Mouse (Mus musculus) liver, embryonic 15.5 days (tissue): Measurements from ENCODE around the gene Teddm3. TPM values are rescaled to one million over a fixed set of nuclear protein-coding genes. Genes with fewer than 3 reads are reported as not detected.
"Not testable (repeated sequence)": the region's sequence is repeated elsewhere in the genome, so short reads cannot be mapped to it uniquely, and the experiment has no call there.

Experiments used
- ATAC-seq: fragments of 200-750 bp; cut with Nextera tagmentation; 2 replicates; pipeline ENCODE4 v1.8.0; 2017; ENCODE audit warnings: moderate number of reproducible peaks, mild to moderate bottlenecking, moderate library complexity; ENCODE audit not compliant: insufficient read depth
- H3K27ac ChIP-seq: fragments of 300-500 bp; sonication (generic); replicated peaks from 2 replicates; pipeline ENCODE4 v1.5.1; 2015; ENCODE audit warnings: mild to moderate bottlenecking, inconsistent platforms
- H3K27me3 ChIP-seq: fragments of 300-500 bp; sonication (generic); 2 replicates; pipeline ENCODE4 v1.6.1; 2015; ENCODE audit warnings: mild to moderate bottlenecking, inconsistent platforms
- H3K36me3 ChIP-seq: fragments of 300-500 bp; sonication (generic); replicated peaks from 2 replicates; pipeline ENCODE4 v1.6.1; 2015; ENCODE audit warnings: moderate library complexity, mild to moderate bottlenecking, inconsistent platforms
- H3K4me1 ChIP-seq: fragments of 300-500 bp; sonication (generic); replicated peaks from 2 replicates; pipeline ENCODE4 v1.6.1; 2015; ENCODE audit warnings: inconsistent platforms
- H3K4me2 ChIP-seq: fragments of 300-500 bp; sonication (generic); 2 replicates; pipeline ENCODE4 v1.6.1; 2015; ENCODE audit warnings: moderate library complexity, mild to moderate bottlenecking, inconsistent platforms
- H3K4me3 ChIP-seq: fragments of 300-500 bp; sonication (generic); replicated peaks from 2 replicates; pipeline ENCODE4 v1.5.1; 2015; ENCODE audit warnings: mild to moderate bottlenecking, inconsistent platforms
- H3K9ac ChIP-seq: fragments of 300-500 bp; sonication (generic); 2 replicates; pipeline ENCODE4 v1.6.1; 2015; ENCODE audit warnings: moderate library complexity, mild to moderate bottlenecking, inconsistent platforms
- H3K9me3 ChIP-seq: fragments of 300-500 bp; sonication (generic); replicated peaks from 2 replicates; pipeline ENCODE4 v1.6.1; 2016; ENCODE audit warnings: inconsistent platforms
- WGBS: fragments of 180-500 bp; shearing (Covaris S2); methylation state at CpG from one replicate; pipeline ENCODE4 v1.1.7; 2015; ENCODE audit warnings: mixed read lengths; ENCODE audit not compliant: insufficient replicate concordance; 5-methylcytosine and 5-hydroxymethylcytosine counted together
- polyA plus RNA-seq: library from polyadenylated mRNA; unstranded; fragments of >200 nt; fragmentation: Nextera tagmentation; extraction: Ambion mirVana; gene quantifications from 2 replicates; pipeline ENCODE4 v1.2.1, GENCODE M21; 2015

Gene Teddm3
- polyA plus RNA-seq, 1 experiment from 2014 or later, result not detected

DNA sequence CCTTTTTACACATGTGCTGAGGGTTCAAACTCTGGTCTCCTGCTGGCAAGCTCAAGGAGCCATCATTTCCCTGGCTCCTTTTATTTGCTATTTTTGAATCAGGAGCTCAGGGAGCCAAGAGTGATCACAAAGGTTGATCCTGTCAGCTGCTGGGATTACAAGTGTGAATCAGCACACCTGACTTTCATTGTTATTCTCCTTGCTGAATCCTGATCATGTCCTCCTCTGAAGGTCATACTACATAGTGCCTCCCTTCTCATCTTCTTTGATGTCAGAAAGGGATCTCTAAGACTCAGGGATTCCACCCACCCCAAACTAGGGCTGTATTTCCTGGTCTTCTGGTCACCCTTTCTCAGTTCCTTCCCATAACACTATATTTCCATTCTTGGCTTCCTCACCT lies 3.9 kb downstream of the Teddm3 start:
- Histone ChIP-seq H3K9ac (no peak overlapping the region), H3K4me2 (no peak overlapping the region), H3K27me3 (0 out of 2 replicates have a peak, but pooled peaks cover 3% of the 10 kb centered on the region), H3K27ac (no peak overlapping the region), H3K4me3 (no peak overlapping the region), H3K9me3 (no peaks in the 10 kb centered on the region), H3K36me3 (no peaks in the 10 kb centered on the region), H3K4me1 (no peaks in the 10 kb centered on the region)
- no peak for ATAC-seq

GRCm38 (mm10) chr16:21148451-21148850 lies 5.3 kb downstream of the Teddm3 start:
- not testable (repeated sequence) for H3K9me3 ChIP-seq, ATAC-seq, H3K36me3 ChIP-seq, H3K27ac ChIP-seq, H3K27me3 ChIP-seq, H3K4me3 ChIP-seq, H3K9ac ChIP-seq, H3K4me1 ChIP-seq, H3K4me2 ChIP-seq
- 68% methylated on average over 1 of the region's 1 CpGs for WGBS

GRCm38 (mm10) chr16:21136312-21137083 lies 17.3 kb downstream of the Teddm3 start:
- ATAC-seq, result no peak
- Histone ChIP-seq H3K27me3 (no peaks in the 10 kb centered on the region), H3K4me1 (no peaks in the 10 kb centered on the region), H3K27ac (no peak overlapping the region), H3K4me3 (no peak overlapping the region), H3K36me3 (no peaks in the 10 kb centered on the region), H3K4me2 (no peak overlapping the region), H3K9me3 (no peaks in the 10 kb centered on the region), H3K9ac (no peak overlapping the region)
- WGBS, result 25% methylated on average over 1 of the region's 1 CpGs

- 61% methylated on average over 3 of the region's 3 CpGs for WGBS
- ATAC-seq, result not testable (repeated sequence)
These were observed 26.1 kb downstream of the Teddm3 start for GRCm38 (mm10) chr16:21127666-21128065.

GRCm38 (mm10) chr16:21122776-21123175 lies 31.0 kb downstream of the Teddm3 start:
- not testable (repeated sequence) for H3K36me3 ChIP-seq, H3K27ac ChIP-seq, H3K9ac ChIP-seq, H3K4me1 ChIP-seq, H3K4me2 ChIP-seq, ATAC-seq, H3K27me3 ChIP-seq, H3K4me3 ChIP-seq, H3K9me3 ChIP-seq
- WGBS, result 45% methylated on average over 2 of the region's 2 CpGs

More at GRCm38 (mm10) chr16:21127666-21128065, 26.1 kb downstream of the Teddm3 start:
- H3K27ac ChIP-seq, H3K4me2 ChIP-seq, H3K36me3 ChIP-seq, H3K9me3 ChIP-seq, H3K4me3 ChIP-seq, H3K4me1 ChIP-seq, H3K9ac ChIP-seq, H3K27me3 ChIP-seq: not testable (repeated sequence)

GRCm38 (mm10) chr16:21116078-21116477 lies 37.7 kb downstream of the Teddm3 start:
- no peaks in the 10 kb centered on the region for H3K9me3 ChIP-seq
- H3K4me3 ChIP-seq, result no peak overlapping the region
- H3K36me3 ChIP-seq, result no peaks in the 10 kb centered on the region
- H3K4me2 ChIP-seq, result no peak overlapping the region
- 65% methylated on average over 5 of the region's 5 CpGs for WGBS
- no peaks in the 10 kb centered on the region for H3K27me3 ChIP-seq
- no peaks in the 10 kb centered on the region for H3K4me1 ChIP-seq
- ATAC-seq, result no peak
- H3K9ac ChIP-seq, result no peak overlapping the region
- no peak overlapping the region for H3K27ac ChIP-seq

DNA sequence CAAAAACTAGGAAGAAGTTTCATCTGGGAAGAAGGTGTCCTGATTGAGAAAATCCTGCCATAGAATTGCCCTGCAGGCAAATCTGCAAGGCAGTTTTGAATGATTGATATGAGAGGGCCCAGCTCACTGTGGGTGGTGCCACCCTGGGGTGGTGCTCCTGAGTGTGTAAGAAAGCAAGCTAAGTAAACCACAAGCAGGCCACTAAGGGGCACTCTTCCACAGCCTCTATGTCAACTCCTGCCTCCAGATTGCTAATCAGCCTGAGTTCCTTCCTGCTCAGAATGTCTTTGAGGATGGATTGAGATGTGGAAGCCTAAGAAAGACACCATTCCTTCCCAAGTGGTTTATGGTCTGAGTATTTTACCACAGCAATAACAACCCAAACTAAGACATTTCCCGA lies 44.3 kb downstream of the Teddm3 start:
- Histone ChIP-seq H3K9me3 (no peaks in the 10 kb centered on the region), H3K4me1 (no peaks in the 10 kb centered on the region), H3K4me2 (no peak overlapping the region), H3K27me3 (no peaks in the 10 kb centered on the region), H3K36me3 (no peaks in the 10 kb centered on the region), H3K4me3 (no peak overlapping the region), H3K27ac (no peak overlapping the region), H3K9ac (no peak overlapping the region)
- WGBS, result 39% methylated on average over 1 of the region's 1 CpGs
- no peak for ATAC-seq

Other genes with a start within 250 kb of the Teddm3 start
- 0.52 and 0.61 TPM in 2 replicates for gene Ephb3, start 50.8 kb upstream of the Teddm3 start, polyA plus RNA-seq